Mouse (Mus musculus): ENCODE measurements around the gene Mal.

GRCm38 (mm10) chr2:127590840-127591239, 65.7 kb downstream of the Mal start:
- TF ChIP-seq POLR2A (IDR thresholded peaks at IDR 0.05; ENCODE audit: borderline replicate concordance, extremely low read depth, low read depth, low read length) (no peak), CTCF (IDR thresholded peaks at IDR 0.05; ENCODE audit: insufficient read depth, low read length) (no peak)
